Mouse (Mus musculus) testis, postnatal 14 days (tissue): ENCODE measurements around the gene Sp3.
"Not testable (repeated sequence)": the region's sequence is repeated elsewhere in the genome, so short reads cannot be mapped to it uniquely, and the experiment has no call there.

Source experiments
- DNase-seq: peaks from one replicate; pipeline ENCODE4 v3.0.0; 2021; ENCODE audit warnings: low spot score

Gene Sp3

GRCm38 (mm10) chr2:72980337-72981074 is at the start of gene Sp3:
TSS of gene Sp3 (minus strand) at chr2:72980446.
- peak; percentile 99 for DNase-seq

- DNase-seq = no peak
These were observed 49.6 kb upstream of the Sp3 start for GRCm38 (mm10) chr2:73029846-73030245.

- no peak for DNase-seq
These were observed 47.8 kb upstream of the Sp3 start for GRCm38 (mm10) chr2:73028019-73028418.

GRCm38 (mm10) chr2:73027126-73027525 is 46.9 kb upstream of the Sp3 start:
- DNase-seq = no peak

- no peak for DNase-seq
These were observed 43.6 kb upstream of the Sp3 start for GRCm38 (mm10) chr2:73023803-73024202.

GRCm38 (mm10) chr2:73021046-73021445 is 40.8 kb upstream of the Sp3 start:
- DNase-seq = no peak

- no peak for DNase-seq
These were observed 39.3 kb upstream of the Sp3 start for GRCm38 (mm10) chr2:73019371-73020146.

GRCm38 (mm10) chr2:73014063-73014462 is 33.8 kb upstream of the Sp3 start:
- not testable (repeated sequence) for DNase-seq

- no peak for DNase-seq
These were observed 32.4 kb upstream of the Sp3 start for GRCm38 (mm10) chr2:73012636-73013035.

- no peak for DNase-seq
These were observed 27.2 kb upstream of the Sp3 start for GRCm38 (mm10) chr2:73007472-73007871.

- DNase-seq = no peak
These were observed 25.6 kb upstream of the Sp3 start for GRCm38 (mm10) chr2:73005611-73006515.

GRCm38 (mm10) chr2:73003751-73004717 is 23.8 kb upstream of the Sp3 start:
- peak; percentile 80 for DNase-seq

GRCm38 (mm10) chr2:73003049-73003448 is 22.8 kb upstream of the Sp3 start:
- no peak for DNase-seq

- no peak for DNase-seq
These were observed 22.2 kb upstream of the Sp3 start for GRCm38 (mm10) chr2:73002451-73002850.

GRCm38 (mm10) chr2:73001994-73002393 is 21.7 kb upstream of the Sp3 start:
- no peak for DNase-seq

GRCm38 (mm10) chr2:73000194-73000593 is 19.9 kb upstream of the Sp3 start:
- DNase-seq = no peak

- no peak for DNase-seq
These were observed 17.3 kb upstream of the Sp3 start for GRCm38 (mm10) chr2:72997586-72997985.

- DNase-seq = no peak
These were observed 16.6 kb upstream of the Sp3 start for GRCm38 (mm10) chr2:72996808-72997378.

GRCm38 (mm10) chr2:72995346-72996097 is 15.3 kb upstream of the Sp3 start:
- DNase-seq = peak; percentile 38

- no peak for DNase-seq
These were observed 13.9 kb upstream of the Sp3 start for GRCm38 (mm10) chr2:72994165-72994564.
